Mouse (Mus musculus) MEL (cell line): ENCODE data around the gene Arhgef1.
"Not testable (repeated sequence)": the region's sequence is repeated elsewhere in the genome, so short reads cannot be mapped to it uniquely, and the experiment has no call there.

ENCODE experiments used
- CTCF ChIP-seq, 3 experiments: IDR thresholded peaks in 2 of 3; conservative IDR thresholded peaks in 1 of 3; 2 replicates each; pipeline ENCODE4 v1.5.1; 2011 to 2012; ENCODE audit warnings: low read length in 3 of 3, low read depth in 2 of 3, mild to moderate bottlenecking in 2 of 3, improper control_type of control experiment in 1 of 3, inconsistent platforms in 1 of 3, mixed read lengths in 1 of 3, moderate library complexity in 1 of 3; ENCODE audit not compliant: control insufficient read depth in 1 of 3, insufficient read depth in 1 of 3, poor library complexity in 1 of 3, severe bottlenecking in 1 of 3
- ELF1 ChIP-seq: IDR thresholded peaks from 2 replicates; pipeline ENCODE4 v1.6.1; 2014; ENCODE audit warnings: low read depth, mild to moderate bottlenecking, inconsistent platforms, low read length, improper control_type of control experiment, moderate library complexity
- EP300 ChIP-seq, 2 experiments: IDR thresholded peaks; 2 replicates each; pipeline ENCODE4 v1.6.1; 2011; ENCODE audit warnings: improper control_type of control experiment in 2 of 2, low read length in 2 of 2, low read depth in 1 of 2, mild to moderate bottlenecking in 1 of 2
- HCFC1 ChIP-seq: IDR thresholded peaks from 2 replicates; pipeline ENCODE4 v1.6.1; 2012; ENCODE audit warnings: low read depth, mild to moderate bottlenecking, inconsistent platforms, low read length, improper control_type of control experiment, moderate library complexity
- MAFK ChIP-seq: IDR thresholded peaks from 2 replicates; pipeline ENCODE4 v1.6.1; 2011; ENCODE audit warnings: low read depth, mild to moderate bottlenecking, low read length, improper control_type of control experiment, borderline replicate concordance
- MXI1 ChIP-seq: IDR thresholded peaks from 2 replicates; pipeline ENCODE4 v1.6.1; 2011; ENCODE audit warnings: mild to moderate bottlenecking, low read depth, low read length, improper control_type of control experiment
- MYB ChIP-seq: IDR thresholded peaks from 2 replicates; pipeline ENCODE4 v1.6.1; 2011; ENCODE audit warnings: mild to moderate bottlenecking, low read depth, low read length, improper control_type of control experiment
- POLR2A ChIP-seq, 2 experiments: IDR thresholded peaks; 2 replicates each; pipeline ENCODE4 v1.6.1; 2011 to 2012; ENCODE audit warnings: low read length in 2 of 2, mild to moderate bottlenecking in 2 of 2, control low read depth in 1 of 2, improper control_type of control experiment in 1 of 2, low read depth in 1 of 2, moderate library complexity in 1 of 2; ENCODE audit not compliant: control insufficient read depth in 1 of 2, insufficient read depth in 1 of 2, poor library complexity in 1 of 2
- TBP ChIP-seq: IDR thresholded peaks from 2 replicates; pipeline ENCODE4 v1.8.0; 2011; ENCODE audit warnings: low read depth, low read length, improper control_type of control experiment
- TCF12 ChIP-seq: IDR thresholded peaks from 2 replicates; pipeline ENCODE4 v1.6.1; 2014; ENCODE audit warnings: low read depth, mild to moderate bottlenecking, inconsistent platforms, low read length, improper control_type of control experiment, moderate library complexity
- USF1 ChIP-seq: IDR thresholded peaks from 2 replicates; pipeline ENCODE4 v1.6.1; 2014; ENCODE audit warnings: low read depth, mild to moderate bottlenecking, inconsistent platforms, low read length, improper control_type of control experiment, moderate library complexity
- ZC3H11A ChIP-seq: IDR thresholded peaks from 2 replicates; pipeline ENCODE4 v1.6.1; 2012; ENCODE audit warnings: low read depth, mild to moderate bottlenecking, inconsistent platforms, low read length, improper control_type of control experiment

DNA sequence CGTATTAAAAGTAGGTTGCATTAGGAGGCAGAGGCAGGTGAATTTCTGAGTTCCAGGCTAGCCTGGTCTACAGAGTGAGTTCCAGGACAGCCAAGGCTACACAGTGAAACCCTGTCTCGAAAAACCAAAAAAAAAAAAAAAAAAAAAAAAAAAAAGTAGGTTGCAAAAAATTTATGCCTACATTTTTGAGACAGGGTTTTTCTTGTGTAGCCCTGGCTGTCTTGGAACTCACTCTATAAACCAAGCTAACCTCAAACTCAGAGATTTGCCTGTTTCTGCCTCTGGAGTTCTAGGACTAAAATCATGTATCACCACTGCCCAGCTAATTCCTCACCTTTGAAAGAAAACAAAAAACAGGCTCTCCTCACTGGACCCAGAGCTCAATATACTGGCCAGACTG, 7.0 kb upstream of the Arhgef1 start:
- TF ChIP-seq CTCF (IDR thresholded peaks at IDR 0.05 in 2 of 3, conservative IDR thresholded peaks at IDR 0.05 in 1 of 3; ENCODE audit: control insufficient read depth in 1 of 3, insufficient read depth in 1 of 3, low read depth in 2 of 3, low read length in 3 of 3, poor library complexity in 1 of 3, severe bottlenecking in 1 of 3); MAFK; HCFC1; POLR2A (IDR thresholded peaks at IDR 0.05; ENCODE audit: control insufficient read depth in 1 of 2, insufficient read depth in 1 of 2, low read depth in 1 of 2, low read length in 2 of 2, poor library complexity in 1 of 2); TCF12; MYB; USF1; EP300 (IDR thresholded peaks at IDR 0.05; ENCODE audit: low read depth in 1 of 2, low read length in 2 of 2); MXI1; ZC3H11A; ELF1; TBP: not testable (repeated sequence)
